Mouse (Mus musculus): Measurements from ENCODE around the gene Mob4.

GRCm38 (mm10) chr1:55162781-55163180, 31.8 kb downstream of the Mob4 start:
- TF ChIP-seq CTCF (IDR thresholded peaks at IDR 0.05), result no peak
- no peak for TF ChIP-seq POLR2A (IDR thresholded peaks at IDR 0.05; ENCODE audit: insufficient read depth, low read depth, low read length)
- TF ChIP-seq EP300 (IDR thresholded peaks at IDR 0.05; ENCODE audit: insufficient read depth, low read depth, low read length), result no peak
